Mouse (Mus musculus) splenic B cell, adult 2 months (primary cell): Measurements from ENCODE around the gene Igsf8.

Experiments
- DNase-seq: peaks from one replicate; pipeline ENCODE4 v3.0.0-alpha.2; 2011; ENCODE audit warnings: low read depth, low spot score
- H3K27me3 ChIP-seq: 2 replicates; pipeline ENCODE4 v1.6.1; 2012; ENCODE audit warnings: mild to moderate bottlenecking, low read length, moderate library complexity, mixed read lengths; ENCODE audit not compliant: control insufficient read depth, poor library complexity, insufficient read depth, severe bottlenecking
- H3K36me3 ChIP-seq: 2 replicates; pipeline ENCODE4 v1.6.1; 2012; ENCODE audit warnings: mild to moderate bottlenecking, low read length, moderate library complexity, mixed read lengths; ENCODE audit not compliant: control insufficient read depth, poor library complexity, insufficient read depth, severe bottlenecking

Gene Igsf8

GRCm38 (mm10) chr1:172349916-172350812 is 88.7 kb downstream of the Igsf8 start:
- Histone ChIP-seq H3K36me3 (no peaks in the 10 kb centered on the region), H3K27me3 (no peaks in the 10 kb centered on the region)
- no peak for DNase-seq

DNA sequence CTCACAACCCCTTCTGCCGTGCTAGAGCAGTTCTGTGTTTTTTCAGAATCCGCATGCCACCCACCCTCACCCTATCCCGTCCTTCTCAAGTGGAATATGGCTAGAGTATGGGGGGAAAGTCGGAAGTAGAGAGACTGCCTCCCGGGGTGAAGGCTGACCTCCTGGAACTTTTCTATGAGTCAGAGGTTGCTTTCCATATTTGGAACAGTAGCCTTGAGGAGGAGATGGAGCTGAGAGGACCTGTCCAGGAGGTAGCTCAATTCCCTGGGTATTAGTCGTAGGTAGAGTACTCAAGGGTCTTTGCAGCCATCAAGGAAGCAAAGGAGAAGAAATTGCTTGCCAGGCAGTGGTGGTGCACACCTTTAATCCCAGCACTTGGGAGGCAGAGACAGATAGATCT is 90.6 kb downstream of the Igsf8 start:
- H3K27me3 ChIP-seq: no peaks in the 10 kb centered on the region; the same call in 1 of the 2 replicates
- no peak for DNase-seq
- H3K36me3 ChIP-seq: no peaks in the 10 kb centered on the region

- Histone ChIP-seq H3K36me3 (no peaks in the 10 kb centered on the region), H3K27me3 (no peaks in the 10 kb centered on the region; the same call in 1 of the 2 replicates)
- DNase-seq: no peak
Measured at GRCm38 (mm10) chr1:172352453-172352852, 91.0 kb downstream of the Igsf8 start.

DNA sequence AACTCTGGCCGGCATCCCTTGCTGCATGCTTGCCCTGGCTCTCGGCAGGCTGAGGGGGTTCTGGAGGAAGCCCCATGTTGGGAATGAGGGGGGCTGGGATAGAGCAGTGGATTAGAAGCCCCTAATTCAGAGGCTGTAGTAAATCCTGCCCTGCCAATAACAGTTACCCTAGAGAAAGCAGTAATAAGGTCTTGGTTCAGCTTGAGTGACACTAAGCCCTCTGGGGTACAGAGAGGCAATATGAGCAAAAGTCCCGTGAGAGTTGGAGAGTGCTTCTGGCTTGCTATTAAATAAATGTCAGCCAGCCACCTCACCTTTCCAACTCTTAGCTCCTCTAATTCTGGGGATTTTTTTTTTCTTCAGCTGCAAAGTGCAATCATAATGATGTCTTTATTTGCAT is 93.9 kb downstream of the Igsf8 start:
- Histone ChIP-seq H3K36me3 (no peaks in the 10 kb centered on the region), H3K27me3 (no peaks in the 10 kb centered on the region; the same call in 1 of the 2 replicates)
- no peak for DNase-seq

DNA sequence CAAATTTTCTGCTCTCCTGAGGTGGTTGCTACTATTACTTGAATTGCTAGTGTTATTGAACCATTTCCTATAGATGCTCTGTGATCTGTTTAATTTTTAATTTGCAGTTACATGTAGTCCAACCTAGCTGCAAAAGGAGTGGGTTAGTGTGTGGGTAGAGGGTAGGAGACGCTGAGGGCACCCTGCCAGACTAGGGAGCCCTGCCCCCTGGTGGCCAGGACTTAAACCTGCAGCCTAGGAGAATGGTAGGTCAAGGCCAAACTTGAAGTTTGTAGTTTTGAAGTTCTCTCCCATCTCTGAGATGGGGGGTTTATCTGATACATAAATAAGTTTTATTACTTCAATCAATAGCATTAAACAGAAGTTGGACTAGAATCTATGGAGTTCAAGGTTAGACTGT is 96.1 kb downstream of the Igsf8 start:
- peak; percentile 69 for DNase-seq
- no peaks in the 10 kb centered on the region; the same call in 1 of the 2 replicates for H3K27me3 ChIP-seq
- no peaks in the 10 kb centered on the region for H3K36me3 ChIP-seq

GRCm38 (mm10) chr1:172358341-172358740 is 96.9 kb downstream of the Igsf8 start:
- Histone ChIP-seq H3K27me3 (no peaks in the 10 kb centered on the region; the same call in 1 of the 2 replicates), H3K36me3 (no peaks in the 10 kb centered on the region)
- DNase-seq: no peak

- Histone ChIP-seq H3K27me3 (no peaks in the 10 kb centered on the region), H3K36me3 (no peaks in the 10 kb centered on the region)
- peak; percentile 57 for DNase-seq
Measured at GRCm38 (mm10) chr1:172364684-172365083, 103.2 kb downstream of the Igsf8 start.

DNA sequence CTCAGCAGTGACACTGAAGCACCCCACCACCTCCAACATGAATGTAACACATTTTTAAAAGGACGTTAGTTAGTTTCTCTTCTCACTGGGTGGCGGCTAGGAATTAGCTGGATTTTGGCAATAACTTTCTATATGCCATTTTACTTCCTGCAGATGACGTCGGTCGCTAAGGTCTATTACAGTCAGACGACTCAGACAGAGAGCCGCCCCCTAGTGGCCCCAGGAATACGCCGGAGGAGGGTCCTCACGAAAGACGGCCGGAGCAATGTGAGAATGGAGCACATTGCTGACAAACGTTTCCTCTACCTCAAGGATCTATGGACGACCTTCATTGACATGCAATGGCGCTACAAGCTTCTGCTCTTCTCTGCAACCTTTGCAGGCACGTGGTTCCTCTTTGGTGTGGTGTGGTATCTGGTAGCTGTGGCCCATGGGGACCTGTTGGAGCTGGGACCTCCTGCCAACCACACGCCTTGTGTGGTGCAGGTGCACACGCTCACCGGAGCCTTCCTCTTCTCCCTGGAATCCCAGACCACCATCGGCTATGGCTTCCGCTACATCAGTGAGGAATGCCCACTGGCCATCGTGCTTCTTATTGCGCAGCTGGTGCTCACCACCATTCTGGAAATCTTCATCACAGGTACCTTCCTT is 107.5 kb downstream of the Igsf8 start:
- H3K36me3 ChIP-seq: no peaks in the 10 kb centered on the region
- DNase-seq: peak; percentile 77
- H3K27me3 ChIP-seq: no peaks in the 10 kb centered on the region
